Mouse (Mus musculus) lung, postnatal 10 days (tissue): ENCODE results near the gene Galnt6.

Experiments used
- DNase-seq: peaks from one replicate; pipeline ENCODE4 v3.0.0; 2021

The Galnt6 gene

DNA sequence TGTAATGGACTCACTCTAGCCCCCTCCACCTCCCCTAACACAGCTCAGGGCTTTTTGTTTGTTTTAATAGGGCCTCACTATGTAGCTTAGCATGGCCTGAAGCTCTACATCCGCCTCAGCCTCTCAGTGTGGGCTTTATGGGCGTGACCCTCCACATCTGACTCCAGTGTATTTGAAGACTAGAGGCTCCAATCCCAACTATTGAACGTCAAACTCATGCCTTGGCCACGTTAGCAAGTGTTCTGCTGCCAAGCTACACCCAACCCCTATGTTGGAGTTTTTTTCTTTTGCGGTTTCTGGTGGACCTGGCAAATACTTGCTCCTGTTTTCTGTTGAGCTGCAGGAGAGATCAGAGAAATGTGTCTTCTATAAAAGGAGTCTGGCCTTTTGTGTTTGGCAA, 23.9 kb upstream of the Galnt6 start:
- no peak for DNase-seq

DNA sequence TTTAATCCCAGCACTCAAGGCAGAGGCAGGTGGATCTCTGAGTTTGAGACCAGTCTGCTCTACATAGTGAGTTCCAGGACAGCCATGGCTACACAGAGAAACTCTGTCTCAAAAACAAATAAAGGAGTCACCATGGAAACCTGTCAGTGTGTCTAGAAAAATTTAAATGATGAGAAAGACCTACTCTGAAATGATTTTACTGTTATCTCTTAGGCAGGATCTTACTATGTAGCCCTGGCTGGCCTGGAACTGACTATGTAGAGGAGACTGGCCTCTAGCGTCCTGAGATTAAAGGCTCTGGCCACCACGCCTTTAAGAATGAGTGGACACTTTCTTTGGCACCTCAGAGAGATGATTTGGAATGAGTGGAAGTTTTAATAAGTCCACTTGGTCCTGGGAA, 23.3 kb upstream of the Galnt6 start:
- DNase-seq: no peak

DNA sequence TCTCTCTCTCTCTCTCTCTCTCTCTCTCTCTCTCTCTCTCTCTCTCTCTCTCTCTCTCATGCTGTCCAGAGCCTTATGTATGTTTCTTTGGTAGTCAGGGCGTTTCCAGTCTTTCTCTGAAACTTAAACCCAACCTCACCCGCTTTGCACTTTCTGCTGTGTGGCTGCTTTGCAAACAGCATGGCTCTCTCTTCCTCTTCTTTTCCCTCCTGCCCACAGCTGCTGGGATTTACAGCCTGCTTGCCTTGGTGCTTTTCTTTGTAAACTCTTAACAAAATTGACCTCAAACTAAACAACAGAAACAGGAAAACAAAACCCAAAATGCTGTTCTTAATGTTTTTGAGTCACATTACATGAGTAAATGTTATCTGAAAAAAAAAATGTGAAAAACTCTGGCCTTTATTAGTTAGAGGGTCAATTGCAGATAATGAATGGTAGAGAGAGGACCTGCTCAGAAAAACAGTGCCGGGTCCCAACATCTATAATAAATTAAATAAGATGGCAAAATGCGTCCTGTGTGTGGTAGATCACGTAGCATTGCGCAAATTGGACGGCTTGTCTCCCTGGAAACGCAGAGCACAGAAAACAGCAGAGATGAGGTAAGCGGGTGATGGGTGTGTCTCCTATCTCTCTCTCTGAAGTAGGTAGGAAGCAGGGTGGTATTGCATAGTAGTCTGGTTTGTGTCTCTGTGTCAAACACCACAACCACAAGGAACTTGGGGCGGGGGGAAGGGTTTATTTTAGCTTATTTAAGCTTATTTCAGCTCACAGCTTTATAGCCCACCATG, 20.8 kb upstream of the Galnt6 start:
- DNase-seq: no peak

DNA sequence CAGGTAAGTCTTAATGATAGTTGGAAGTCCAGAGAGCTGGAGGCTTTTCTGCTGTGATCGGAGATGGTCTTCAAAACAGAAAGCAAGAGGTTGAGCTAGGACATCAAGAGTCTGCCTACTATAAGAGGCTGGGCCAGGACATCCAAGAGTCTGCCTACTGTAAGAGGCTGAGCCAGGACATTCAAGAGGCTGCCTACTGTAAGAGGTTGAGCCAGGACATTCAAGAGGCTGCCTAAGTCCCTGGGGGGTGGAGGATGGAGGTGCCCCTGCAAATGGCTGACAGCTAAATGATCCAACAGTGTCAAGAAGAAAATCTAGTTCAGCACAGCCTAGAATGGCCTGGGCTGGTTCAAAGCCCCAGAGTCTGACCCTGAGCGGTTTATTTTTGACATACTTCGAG, 19.4 kb upstream of the Galnt6 start:
- DNase-seq: no peak

DNA sequence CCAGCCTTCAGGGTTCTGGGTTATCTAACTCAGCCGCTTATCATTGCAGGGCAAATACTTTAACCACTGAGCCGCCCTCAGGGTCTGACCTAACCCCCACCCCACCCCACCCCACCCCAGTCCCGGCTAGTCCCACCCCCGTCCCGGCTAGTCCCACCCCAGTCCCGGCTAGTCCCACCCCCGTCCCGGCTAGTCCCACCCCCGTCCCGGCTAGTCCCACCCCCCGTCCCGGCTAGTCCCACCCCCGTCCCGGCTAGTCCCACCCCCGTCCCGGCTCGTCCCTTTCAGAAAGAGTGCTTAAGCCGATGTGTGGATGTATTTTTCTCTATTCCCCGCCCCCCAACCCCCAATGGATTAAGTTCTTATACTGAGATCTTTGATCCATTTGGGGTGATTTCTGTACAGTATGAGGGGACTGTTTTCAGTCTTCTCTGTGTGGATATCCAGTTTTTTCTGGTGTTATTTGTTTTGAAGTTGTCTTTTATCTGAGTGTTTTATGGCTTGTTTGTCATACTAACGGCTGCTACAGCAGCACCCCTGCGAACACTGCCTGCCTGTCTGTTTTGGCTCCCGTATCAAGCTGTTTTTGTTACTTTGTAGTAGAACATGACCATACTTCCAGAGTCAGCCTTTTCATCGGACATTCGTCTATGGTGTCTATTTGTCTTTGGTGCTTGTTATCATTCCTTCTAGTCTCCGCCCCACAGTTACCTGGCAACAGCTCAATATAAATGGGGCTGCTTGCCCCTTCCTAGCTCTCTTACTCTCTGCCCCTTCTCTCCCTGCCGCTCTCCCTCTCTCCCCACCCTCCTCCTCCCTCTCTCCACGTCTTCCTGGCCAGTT, 18.2 kb upstream of the Galnt6 start:
- no peak for DNase-seq

DNA sequence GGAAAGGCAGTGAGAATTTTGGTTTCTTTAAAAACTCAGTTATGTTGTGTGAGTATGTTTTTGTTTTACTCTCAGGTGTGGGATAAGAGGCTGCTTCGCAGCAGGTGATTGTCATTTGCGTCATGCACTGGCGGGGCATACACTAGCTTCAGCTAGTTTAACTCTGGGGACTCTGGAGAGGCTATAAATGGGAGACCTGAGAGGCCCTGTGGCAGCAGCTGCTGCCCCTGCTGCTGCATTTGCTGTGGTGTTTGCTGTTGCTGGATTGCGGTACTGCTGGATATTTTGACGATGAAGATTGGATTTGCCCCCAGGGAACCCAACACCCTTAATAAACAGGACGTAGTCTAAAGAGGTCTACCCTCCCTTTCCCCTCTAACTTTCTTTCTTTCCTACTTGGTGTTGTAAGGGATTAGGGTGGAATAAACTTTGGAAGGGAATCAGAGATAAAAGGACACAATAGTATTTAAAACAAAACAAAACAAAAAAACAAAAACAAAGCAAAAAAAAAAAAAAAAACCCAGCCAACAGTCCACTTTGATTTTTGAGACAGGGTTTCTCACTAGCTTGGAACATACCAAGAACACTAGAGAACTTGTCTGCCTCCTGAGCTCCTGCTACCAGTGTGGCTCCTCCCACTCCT, 17.4 kb upstream of the Galnt6 start:
- peak; percentile 55 for DNase-seq

DNA sequence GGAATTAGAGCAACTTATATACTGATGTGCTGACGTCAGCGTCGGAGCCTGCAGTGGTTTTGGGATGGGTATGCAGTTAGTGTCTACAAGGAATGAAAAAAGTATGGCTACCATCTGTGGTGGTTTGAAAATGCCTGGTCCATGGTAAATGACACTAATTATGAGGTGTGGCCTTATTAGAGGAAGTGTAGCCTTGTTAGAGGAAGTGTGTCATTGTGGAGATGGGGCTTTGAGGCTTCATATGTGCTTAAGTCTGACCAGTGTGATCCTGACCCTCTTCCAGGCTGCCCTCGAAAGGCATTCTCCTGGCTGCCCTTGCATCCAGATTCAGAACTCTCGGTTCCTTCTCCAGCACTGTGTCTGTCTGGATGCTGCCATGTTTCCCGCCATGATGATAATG, 14.1 kb upstream of the Galnt6 start:
- no peak for DNase-seq

DNA sequence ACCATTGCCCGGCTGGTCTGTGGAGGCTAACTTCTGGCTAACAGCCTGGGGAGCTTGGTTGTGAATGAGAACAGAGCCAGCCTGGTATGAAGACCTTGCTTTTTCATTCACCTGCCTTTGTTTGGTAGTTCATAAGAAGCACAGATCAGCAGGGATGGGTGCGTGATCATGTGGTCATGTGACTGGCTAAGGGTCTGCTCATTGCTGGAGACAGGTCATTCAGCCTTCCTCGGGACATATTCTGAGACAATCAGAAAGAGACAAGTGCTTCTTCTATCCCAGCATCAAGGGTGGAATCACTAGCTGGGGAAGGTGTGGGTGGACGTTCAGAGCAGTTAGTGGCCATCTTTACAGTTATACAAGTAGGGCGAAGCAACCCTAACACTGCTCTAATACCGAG, 10.3 kb upstream of the Galnt6 start:
- DNase-seq: no peak

DNA sequence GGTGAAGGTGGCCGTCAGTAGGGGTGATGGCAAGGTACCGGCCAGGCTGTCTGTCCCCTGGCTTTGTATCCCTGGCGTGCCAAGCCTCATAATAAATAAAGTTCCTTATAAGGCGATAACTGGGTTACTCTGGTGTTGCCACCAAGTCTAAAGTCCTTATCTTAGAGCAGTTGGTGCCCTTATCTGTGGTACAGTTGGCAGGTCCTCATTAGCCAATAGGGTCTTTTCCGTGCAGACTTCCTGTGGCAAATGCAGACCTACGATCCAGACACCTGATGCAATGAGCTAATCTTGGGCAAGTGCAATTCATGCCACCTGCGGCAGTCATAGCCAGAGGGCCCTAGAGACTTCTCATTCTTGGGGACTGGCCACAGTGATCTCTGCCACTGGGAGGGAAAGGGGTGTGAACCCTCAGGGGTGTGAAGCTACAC, 9.2 kb upstream of the Galnt6 start:
- no peak for DNase-seq

DNA sequence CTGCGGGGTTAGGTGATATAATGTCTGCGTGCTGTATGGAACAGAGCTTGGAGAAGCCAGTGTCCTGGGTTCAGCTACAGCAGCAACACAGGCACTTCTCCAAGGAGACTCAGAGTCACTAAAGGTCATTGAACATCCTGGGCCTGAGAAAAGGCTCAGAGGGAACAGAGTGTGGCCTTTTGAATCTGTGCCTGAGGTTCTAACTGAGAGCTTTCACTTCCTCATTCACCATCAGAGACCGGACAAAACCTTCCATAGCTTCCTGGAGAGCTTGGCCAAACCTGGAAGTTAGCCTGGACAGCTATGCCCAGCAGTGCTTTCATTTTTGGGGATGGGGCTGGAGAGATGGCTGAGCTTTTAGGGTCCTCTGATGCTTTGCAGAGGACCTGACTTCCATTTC, 8.5 kb upstream of the Galnt6 start:
- no peak for DNase-seq

DNA sequence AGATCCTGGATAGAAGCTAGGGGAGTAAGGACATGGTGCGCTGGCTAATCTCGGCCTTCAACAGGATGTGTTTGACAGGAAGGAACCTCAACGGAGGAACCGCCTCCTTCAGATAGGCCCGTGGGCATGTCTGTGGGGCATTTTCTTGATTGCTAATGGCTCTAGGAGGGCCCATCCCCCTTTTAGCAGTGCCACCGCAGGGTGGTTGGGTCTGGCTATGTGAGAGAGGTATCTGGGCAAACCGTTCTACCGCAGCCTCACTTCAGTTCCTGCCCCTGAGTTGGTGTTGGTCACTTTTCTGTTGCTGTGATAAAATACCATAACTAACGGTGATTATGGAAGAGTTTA, 6.8 kb upstream of the Galnt6 start:
- DNase-seq: no peak

DNA sequence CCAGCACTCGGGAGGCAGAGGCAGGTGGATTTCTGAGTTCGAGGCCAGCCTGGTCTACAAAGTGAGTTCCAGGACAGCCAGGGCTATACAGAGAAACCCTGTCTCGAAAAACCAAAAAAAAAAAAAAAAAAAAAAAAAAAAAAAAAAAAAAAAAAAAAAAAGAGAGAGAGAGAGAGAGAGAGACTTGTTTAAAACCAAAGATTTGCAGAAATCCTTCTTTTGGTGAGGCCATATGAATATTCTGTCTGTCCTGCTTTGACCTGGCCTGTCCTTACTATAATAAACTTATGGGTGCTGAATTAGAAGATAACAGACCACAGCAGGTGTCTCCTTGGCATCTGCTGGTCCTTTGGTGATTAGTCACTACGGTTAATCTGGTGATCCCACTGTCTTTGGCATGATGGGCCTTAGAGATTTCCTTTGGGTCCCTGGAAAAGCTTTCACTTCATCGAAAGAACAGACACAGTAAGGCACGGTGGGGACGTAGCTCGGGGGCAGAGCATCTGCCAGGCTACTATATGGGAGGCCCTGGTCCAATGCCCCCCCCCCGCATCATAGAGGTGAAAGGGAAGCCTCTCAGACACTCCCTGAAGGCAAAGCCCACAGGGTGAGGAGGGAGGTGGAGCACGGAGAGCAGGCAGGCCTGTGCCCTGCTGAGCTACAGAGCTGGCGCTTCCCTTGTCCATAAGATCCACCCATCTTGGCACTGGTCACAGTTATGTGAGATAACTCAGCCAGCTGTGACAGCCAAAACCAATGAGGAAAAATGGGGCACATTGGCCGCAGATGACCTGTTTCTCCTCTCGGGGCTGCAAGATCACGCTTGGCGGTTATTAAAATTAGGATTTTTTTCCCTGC, 6.1 kb upstream of the Galnt6 start:
- peak; percentile 30 for DNase-seq

DNA sequence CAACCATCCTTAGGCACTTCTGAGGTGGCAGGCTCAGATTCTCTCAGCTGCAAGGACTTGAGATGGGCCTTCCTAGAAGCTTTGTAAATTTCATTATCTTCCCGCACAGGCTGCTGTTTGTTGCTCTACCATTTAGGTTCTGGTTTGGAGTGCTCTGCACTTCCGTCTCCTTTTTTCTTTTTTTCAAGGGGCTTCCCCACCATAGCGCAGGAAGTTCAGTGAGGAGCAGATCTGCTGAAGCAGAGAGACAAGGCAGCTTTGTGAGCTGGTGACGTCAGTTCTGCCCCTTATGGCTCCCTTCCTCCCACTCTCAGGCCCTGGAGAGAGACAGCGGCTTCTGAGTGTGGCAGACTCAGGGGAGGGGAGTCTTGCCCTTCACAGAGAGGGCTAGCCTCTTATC, 3.4 kb upstream of the Galnt6 start:
- no peak for DNase-seq

DNA sequence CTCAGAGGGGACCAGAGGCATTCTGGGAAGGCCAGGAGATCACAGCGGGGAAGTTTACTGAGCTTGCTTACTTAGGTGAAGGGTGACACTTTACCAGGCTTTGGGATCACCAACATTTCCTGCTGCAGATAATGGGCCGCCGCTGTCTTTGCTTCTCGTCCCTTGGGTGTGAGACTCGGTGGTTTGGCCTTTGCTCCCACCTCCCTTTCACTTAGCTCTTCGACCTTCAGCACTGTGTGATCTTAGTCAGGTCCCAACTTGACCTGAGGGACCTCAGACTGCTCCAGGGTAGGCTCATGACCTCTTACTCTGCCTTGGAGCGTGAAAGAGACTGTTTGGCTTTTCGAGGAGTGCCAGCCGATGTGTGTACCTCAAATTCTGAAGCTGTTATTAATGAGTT, 1.9 kb upstream of the Galnt6 start:
- no peak for DNase-seq

DNA sequence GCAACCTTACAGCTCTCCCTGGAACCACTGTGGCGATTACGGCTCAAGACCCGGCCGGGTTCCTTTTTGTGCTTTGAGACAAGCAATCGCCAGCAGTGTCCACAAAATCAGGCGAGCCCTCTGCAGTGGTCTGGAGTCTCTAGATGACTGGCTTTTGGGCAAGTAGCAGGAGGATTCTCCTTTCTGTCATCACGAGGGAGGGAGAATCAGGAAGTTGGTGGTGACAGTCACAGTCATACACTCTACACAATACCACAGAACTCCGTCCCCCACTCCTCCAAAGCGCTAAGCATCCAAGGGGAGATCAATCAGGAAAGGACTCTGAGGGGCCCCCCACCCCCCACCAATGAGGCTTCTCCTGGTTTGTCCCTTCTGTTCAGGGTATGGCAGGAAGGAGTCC, 590 bp downstream of the Galnt6 start:
- DNase-seq: no peak

DNA sequence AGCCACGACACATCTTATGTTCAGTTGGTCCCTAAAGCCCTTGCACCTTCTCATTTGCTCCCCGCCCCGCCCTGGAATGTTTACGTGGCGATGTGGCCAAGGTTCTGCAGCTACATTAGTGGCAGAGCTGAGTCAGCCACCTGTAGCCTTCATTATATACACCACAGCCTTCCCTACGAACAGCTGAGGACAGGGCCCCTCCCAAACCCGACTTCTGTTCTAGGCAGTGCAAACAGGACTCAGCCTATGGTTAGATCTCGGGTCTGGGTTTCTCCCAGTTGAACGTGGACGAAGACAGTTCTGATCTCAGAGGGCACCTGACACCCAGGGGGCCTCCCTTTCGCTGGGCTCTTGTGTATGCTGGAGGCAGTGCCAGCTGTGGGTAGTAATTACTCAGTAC, 1.3 kb downstream of the Galnt6 start:
- no peak for DNase-seq

DNA sequence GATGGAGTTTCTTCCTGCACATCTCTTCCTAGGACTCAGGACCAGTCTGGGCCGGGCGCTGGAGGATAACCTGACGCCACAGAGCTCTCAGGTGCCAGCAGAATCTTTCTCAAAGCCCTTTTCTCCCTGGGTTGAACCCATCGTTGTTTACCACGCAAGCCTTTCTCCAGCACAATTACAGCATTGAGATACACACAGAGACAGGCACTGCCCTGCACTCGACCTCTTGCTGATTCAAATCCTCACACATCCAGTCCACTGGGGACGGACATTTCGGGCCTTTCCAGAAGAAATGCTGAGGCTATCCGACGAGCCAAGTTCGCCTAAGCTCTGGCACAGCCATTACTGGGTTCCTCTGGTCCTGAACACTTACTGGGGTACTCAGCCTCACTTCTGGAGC, 2.5 kb downstream of the Galnt6 start:
- no peak for DNase-seq

DNA sequence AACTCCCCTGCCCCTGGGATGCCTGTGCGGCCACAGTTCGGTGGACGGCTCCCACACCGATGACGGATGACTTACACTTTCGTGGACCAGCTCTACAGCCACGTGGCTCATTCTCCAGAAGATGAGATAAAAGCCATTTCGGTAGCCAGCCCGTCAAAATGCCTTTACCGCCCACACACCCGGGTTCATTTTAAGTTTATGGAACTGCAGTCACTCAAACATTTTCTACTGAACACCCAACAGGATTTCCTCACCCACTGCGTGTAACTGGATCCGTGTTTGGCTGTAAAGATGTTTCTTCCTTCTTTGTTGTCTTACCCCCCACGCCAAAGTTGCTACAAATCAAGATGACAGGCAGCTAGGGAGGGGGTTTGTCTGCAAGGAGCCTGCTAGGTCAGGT, 5.7 kb downstream of the Galnt6 start:
- DNase-seq: no peak

DNA sequence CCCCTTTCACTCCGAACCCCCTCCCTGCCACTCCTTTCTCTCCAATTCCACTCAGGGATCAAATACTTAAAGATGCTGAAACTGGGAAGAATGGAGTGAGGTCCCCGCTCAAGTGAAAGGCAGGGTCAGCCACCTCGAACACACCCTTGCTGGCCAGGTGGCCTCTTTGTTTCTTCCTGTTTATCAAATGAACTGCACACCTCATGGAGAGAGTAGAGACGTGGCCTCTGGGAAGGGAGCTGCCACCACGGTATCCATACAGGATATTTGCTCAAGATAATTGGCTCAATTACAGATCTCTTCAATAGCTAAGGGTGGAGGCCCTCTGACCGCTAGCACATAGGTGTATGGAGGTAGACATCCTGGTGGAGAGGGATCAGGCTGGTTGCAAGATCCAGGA, 6.6 kb downstream of the Galnt6 start:
- no peak for DNase-seq

DNA sequence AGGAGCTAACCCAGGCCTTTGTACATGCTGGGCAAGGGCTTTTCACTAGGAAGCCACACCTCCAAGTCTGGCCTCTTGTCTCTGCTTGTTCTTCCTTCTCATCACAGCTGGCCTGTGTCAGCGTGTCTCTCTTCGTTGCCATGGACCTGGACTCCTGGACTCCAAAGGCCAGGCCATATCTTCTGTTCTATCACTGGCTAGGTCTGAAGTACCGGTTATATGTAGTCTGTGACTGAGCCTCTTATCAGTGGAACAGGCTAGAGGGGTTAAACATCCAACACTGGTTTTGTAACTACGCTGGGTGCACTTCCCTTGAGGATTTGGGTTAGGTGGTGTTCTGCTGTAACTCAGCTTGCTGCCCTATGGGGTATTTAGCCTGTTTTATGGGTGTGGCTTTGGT, 7.2 kb downstream of the Galnt6 start:
- DNase-seq: no peak

DNA sequence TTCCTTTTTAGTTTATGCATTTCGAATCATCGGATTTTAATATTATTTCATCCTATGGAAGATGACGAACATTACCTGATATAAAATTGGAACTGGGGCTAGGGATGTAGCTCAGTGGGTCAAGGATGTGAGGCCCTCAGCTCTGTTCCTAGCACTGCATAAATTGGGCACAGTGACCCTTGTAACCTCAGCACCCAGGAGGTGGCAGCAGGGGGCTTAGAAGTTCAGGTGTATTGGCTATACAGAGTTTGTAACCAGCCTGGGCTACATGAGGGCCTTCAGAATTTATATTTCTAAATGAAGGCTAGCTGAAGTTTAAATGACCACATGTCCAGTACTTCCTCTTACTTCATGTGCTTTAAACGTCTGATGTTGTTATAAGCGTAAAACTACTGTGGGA, 7.7 kb downstream of the Galnt6 start:
- no peak for DNase-seq

DNA sequence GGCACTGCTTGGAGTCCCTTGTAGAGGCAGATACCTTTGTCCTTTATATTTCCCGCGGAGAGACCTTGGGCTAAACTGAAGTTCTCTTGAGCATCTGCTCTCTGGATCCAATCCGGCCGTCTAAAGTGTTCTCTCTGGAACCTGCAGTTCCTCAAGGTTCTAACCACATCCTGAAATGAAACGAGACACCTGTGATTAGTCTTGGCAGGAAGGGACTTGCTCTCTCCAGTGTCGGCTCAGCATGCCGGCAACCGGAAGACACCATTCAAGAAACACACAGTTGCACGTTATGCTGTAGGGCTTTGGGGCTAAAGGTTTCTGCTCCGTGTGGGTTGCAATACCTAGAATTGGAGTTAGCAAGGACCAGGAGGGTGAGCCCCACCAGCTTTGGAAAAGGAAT, 9.1 kb downstream of the Galnt6 start:
- DNase-seq: no peak

DNA sequence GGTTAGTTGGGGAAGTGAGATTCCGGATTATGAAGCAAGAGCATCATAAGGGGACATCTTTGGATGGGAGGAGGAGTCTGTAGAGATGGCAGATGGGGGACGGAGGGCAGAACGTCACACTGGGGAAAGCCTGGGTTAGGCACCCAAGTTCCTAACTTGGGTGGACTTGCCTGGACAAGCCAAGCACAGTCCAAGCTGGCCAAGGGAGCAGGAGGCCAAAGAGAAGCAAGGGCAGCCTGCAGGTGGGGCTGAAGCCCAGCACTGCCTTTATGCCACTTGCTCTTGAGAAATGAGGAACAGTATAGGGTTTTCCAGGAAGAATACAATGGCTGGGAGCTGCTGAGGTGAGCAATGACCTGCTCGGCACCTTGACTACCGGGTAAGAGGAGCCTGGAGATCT, 10.0 kb downstream of the Galnt6 start:
- no peak for DNase-seq
